Mouse (Mus musculus) spleen, adult 2 months (tissue): ENCODE data around the gene Adig.

Experiments used
- CTCF ChIP-seq: fragments of 200-500 bp; IDR thresholded peaks from 2 replicates; pipeline ENCODE4 v1.5.1; 2011; ENCODE audit warnings: mild to moderate bottlenecking, inconsistent platforms; ENCODE audit not compliant: insufficient read depth, insufficient read length, insufficient replicate concordance; ENCODE audit errors: extremely low read depth
- POLR2A ChIP-seq: fragments of 200-500 bp; IDR thresholded peaks from 2 replicates; pipeline ENCODE4 v1.6.1; 2011; ENCODE audit warnings: low read depth, low read length, inconsistent platforms

DNA sequence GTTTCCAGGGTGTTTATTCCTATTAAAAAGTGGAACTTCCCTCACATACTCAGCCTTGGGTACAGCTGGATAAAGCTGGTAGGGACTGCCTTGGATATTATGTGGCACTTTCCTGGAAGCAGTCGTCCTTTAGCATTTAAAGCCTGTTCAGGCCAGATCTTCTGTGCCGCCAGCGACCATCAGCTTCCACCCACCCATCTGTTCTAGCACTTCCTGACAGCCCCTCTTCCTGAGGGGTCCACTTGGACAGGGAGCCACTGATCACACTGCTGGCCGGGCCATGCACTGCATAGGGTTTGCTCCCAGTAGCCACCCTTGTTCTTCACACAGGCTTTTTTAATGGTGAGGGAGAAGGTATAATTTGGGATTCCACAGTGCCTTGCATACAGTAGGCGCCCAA lies 4.0 kb upstream of the Adig start:
- TF ChIP-seq POLR2A = no peak
- TF ChIP-seq CTCF = no peak
